Mouse (Mus musculus) forebrain, postnatal 0 days (tissue): ENCODE measurements around the gene Memo1. TPM values are rescaled to one million over a fixed set of nuclear protein-coding genes. Genes with fewer than 3 reads are reported as not detected.
A peak's percentile ranks its signal among the peaks of the same experiment; 100 is the strongest.

Experiments
- ATAC-seq: fragments of 200-750 bp; cut with Nextera tagmentation; 2 replicates; pipeline ENCODE4 v1.8.0; 2017; ENCODE audit warnings: mild to moderate bottlenecking, moderate library complexity
- DNase-seq: peaks from one replicate; pipeline ENCODE4 v3.0.0-alpha.2; 2015
- H3K27ac ChIP-seq: fragments of 300-500 bp; sonication (generic); 2 replicates; pipeline ENCODE4 v1.5.1; 2014; ENCODE audit warnings: low read depth, mild to moderate bottlenecking, antibody characterized with exemption, low read length, moderate library complexity, mixed read lengths
- H3K27me3 ChIP-seq: fragments of 300-500 bp; sonication (generic); 2 replicates; pipeline ENCODE4 v1.6.1; 2014; ENCODE audit warnings: mild to moderate bottlenecking, low read length, mixed read lengths; ENCODE audit not compliant: insufficient read depth
- H3K36me3 ChIP-seq: fragments of 300-500 bp; sonication (generic); 2 replicates; pipeline ENCODE4 v1.6.1; 2014; ENCODE audit warnings: mild to moderate bottlenecking, moderate library complexity; ENCODE audit not compliant: insufficient read depth
- H3K4me1 ChIP-seq: fragments of 300-500 bp; sonication (generic); 2 replicates; pipeline ENCODE4 v1.6.1; 2014; ENCODE audit warnings: antibody characterized with exemption; ENCODE audit not compliant: insufficient read depth
- H3K4me2 ChIP-seq: fragments of 300-500 bp; sonication (generic); 2 replicates; pipeline ENCODE4 v1.6.1; 2014; ENCODE audit warnings: low read depth, mild to moderate bottlenecking, moderate library complexity
- H3K4me3 ChIP-seq: fragments of 300-500 bp; sonication (generic); 2 replicates; pipeline ENCODE4 v1.5.1; 2014; ENCODE audit warnings: low read depth, low read length, mixed read lengths
- H3K9ac ChIP-seq: fragments of 300-500 bp; sonication (generic); 2 replicates; pipeline ENCODE4 v1.6.1; 2014; ENCODE audit warnings: mild to moderate bottlenecking
- H3K9me3 ChIP-seq: fragments of 300-500 bp; sonication (generic); 2 replicates; pipeline ENCODE4 v1.6.1; 2016; ENCODE audit warnings: low read length
- CTCF ChIP-seq: sonication (generic); IDR thresholded peaks from 2 replicates; pipeline ENCODE4 v1.5.1; 2016; ENCODE audit warnings: antibody characterized with exemption, control low read depth, low read depth
- WGBS: fragments of 180-500 bp; shearing (Covaris S2); extraction: QIAGEN DNeasy Blood & Tissue Kit; methylation state at CpG from one replicate; pipeline ENCODE4 v1.1.7; 2014; 5-methylcytosine and 5-hydroxymethylcytosine counted together
- polyA plus RNA-seq: library from polyadenylated mRNA; unstranded; fragments of >200 nt; fragmentation: Nextera tagmentation; extraction: Ambion mirVana; gene quantifications from 2 replicates; pipeline ENCODE4 v1.2.1, GENCODE M21; 2015
- total RNA-seq: library from RNA; depleted of rRNA; stranded (reverse); fragments of >200 nt; gene quantifications from 2 replicates; pipeline ENCODE4 v1.2.3, GENCODE M21; 2014; rRNA removed

Gene Memo1
- total and polyA plus RNA-seq, 2 experiments from 2014 or later, result 45.7 to 46.3 TPM

DNA sequence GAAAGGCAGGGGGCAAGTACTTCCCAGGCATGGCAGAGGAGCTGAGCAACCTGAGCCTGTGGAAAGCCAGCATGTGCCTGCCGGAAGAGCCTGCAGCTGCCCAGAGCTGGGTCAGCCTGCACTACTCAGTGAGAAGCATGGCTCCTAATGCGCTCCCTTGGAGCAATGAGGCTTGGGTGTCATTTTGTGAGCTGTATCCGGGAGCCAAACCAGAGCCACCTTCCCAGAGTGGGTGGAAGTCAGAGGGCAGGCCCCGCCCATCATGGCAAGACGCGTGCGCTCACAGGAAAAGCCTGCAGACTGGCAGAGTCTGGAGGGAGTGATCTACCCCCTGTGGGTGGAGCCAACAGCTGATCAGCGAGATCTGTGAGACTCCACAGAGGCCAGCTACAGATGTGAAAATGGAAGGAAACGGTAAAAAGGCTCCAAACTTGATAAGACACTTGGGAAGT lies 135.9 kb downstream of the Memo1 start:
- no peaks in the 10 kb centered on the region for H3K4me1 ChIP-seq
- no peaks in the 10 kb centered on the region for H3K27me3 ChIP-seq
- H3K4me3 ChIP-seq, result no peak overlapping the region
- no peaks in the 10 kb centered on the region for H3K9me3 ChIP-seq
- H3K4me2 ChIP-seq, result peak overlapping the region; percentile 35
- 1% methylated on average over 9 of the region's 9 CpGs for WGBS
- ATAC-seq, result peak; percentile 91
- peak; percentile 17 for DNase-seq
- no peak overlapping the region for H3K27ac ChIP-seq
- TF ChIP-seq CTCF, result no peak
- H3K36me3 ChIP-seq, result no peaks in the 10 kb centered on the region
- no peak overlapping the region for H3K9ac ChIP-seq

DNA sequence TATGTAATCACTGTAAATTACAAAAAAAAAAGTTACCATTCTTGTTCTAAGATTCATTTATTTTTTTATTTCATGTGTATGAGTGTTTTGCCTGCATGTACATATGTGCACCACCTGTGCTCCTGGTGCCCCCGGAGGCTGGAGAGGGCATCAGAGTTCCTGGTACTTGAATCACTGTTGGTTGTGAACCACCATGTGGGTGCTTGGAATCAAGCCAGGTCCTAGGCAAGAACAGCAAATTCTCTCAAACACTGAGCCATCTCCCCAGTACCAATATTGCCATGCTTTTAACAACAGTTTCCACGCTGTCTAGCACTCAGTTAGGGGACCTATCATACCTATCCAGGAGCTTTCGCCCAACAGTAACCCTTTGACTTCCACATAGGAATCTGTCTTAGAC lies 137.2 kb downstream of the Memo1 start:
- no peak for DNase-seq
- Histone ChIP-seq H3K4me1 (no peaks in the 10 kb centered on the region), H3K9me3 (no peaks in the 10 kb centered on the region), H3K27ac (no peak overlapping the region), H3K36me3 (no peaks in the 10 kb centered on the region), H3K9ac (no peak overlapping the region), H3K4me2 (no peak overlapping the region), H3K27me3 (no peaks in the 10 kb centered on the region), H3K4me3 (no peak overlapping the region)
- WGBS, result 78% methylated on average over 3 of the region's 3 CpGs
- no peak for TF ChIP-seq CTCF
- no peak for ATAC-seq

Other genes with a start within 250 kb of the Memo1 start
- 0.43 TPM in 1 of 2 replicates, not detected in the other for gene Srd5a2, start 247.6 kb downstream of the Memo1 start, total RNA-seq
- not detected in 2 replicates for gene Srd5a2, start 247.6 kb downstream of the Memo1 start, polyA plus RNA-seq
- gene Dpy30, start 28.4 kb upstream of the Memo1 start, total RNA-seq, result 86.1 and 109 TPM in 2 replicates
- gene Dpy30, start 28.4 kb upstream of the Memo1 start, polyA plus RNA-seq, result 225 and 246 TPM in 2 replicates
- gene Spast, start 43.5 kb upstream of the Memo1 start, total RNA-seq, result 156 and 181 TPM in 2 replicates
- 19.7 and 23.2 TPM in 2 replicates for gene Spast, start 43.5 kb upstream of the Memo1 start, polyA plus RNA-seq
- gene Slc30a6, start 100.1 kb upstream of the Memo1 start, total RNA-seq, result 16.9 and 18.8 TPM in 2 replicates
- 21.5 and 24.4 TPM in 2 replicates for gene Slc30a6, start 100.1 kb upstream of the Memo1 start, polyA plus RNA-seq
- 0.15 and 0.19 TPM in 2 replicates for gene Nlrc4, start 163.6 kb upstream of the Memo1 start, total RNA-seq
- 0.20 and 0.23 TPM in 2 replicates for gene Nlrc4, start 163.6 kb upstream of the Memo1 start, polyA plus RNA-seq
- gene Yipf4, start 194.0 kb upstream of the Memo1 start, total RNA-seq, result 46.0 and 52.3 TPM in 2 replicates
- gene Yipf4, start 194.0 kb upstream of the Memo1 start, polyA plus RNA-seq, result 50.7 and 51.7 TPM in 2 replicates
- 103 and 121 TPM in 2 replicates for gene Birc6, start 232.8 kb upstream of the Memo1 start, total RNA-seq
- 60.8 and 86.0 TPM in 2 replicates for gene Birc6, start 232.8 kb upstream of the Memo1 start, polyA plus RNA-seq